Mouse (Mus musculus) bone marrow macrophage, adult 2 months (primary cell): ENCODE measurements around the gene Kcnip4.

ENCODE experiments used
- CTCF ChIP-seq: IDR thresholded peaks from 2 replicates; pipeline ENCODE4 v1.5.1; 2012; ENCODE audit warnings: low read depth, mild to moderate bottlenecking, low read length, moderate library complexity
- POLR2A ChIP-seq: IDR thresholded peaks from 2 replicates; pipeline ENCODE4 v1.6.1; 2012; ENCODE audit warnings: mild to moderate bottlenecking, low read depth, low read length, borderline replicate concordance

DNA sequence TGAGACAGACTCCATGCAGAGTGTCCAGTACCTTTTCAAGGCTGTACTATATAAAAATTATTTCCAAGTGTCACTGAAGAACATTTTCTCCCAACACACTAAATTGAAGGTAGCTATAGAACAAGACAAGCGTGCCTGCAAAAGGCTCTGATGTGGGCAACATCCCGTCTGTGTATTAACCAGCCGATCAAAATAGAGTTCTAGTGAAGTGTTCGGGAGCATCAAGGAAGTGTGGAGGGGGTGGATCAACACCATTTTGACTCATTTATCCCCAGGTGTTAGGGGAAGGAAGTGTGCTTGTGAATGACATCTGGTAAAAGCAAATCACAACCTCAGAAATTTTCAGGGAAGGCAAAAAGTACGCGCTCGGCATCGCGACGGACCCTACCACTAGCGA is 712 bp downstream of the Kcnip4 start:
- TF ChIP-seq CTCF = no peak
- no peak for TF ChIP-seq POLR2A
